8 mouse cellular contexts compared by ENCODE assay signal in genomic region chr5:140648519-140649100, GRCm38 (mm10). TPM values are rescaled to one million over a fixed set of nuclear protein-coding genes. Genes with fewer than 3 reads are reported as not detected.
DNase-seq lines count a peak whose midpoint lies in the region; ATAC-seq lines count a peak whose summit lies in the region.

Gene Ttyh3 (minus strand): TSS chr5:140649031.

- peak within 1 kb of the TSS; percentile 88 for H3K27ac ChIP-seq in kidney, embryonic 14.5 days (ENCODE audit: low read depth, low read length)
- peak within 1 kb of the TSS; percentile 93 for H3K27ac ChIP-seq in embryonic facial prominence, embryonic 13.5 days
- H3K27ac ChIP-seq in neural tube, embryonic 15.5 days (replicated peaks): peak within 1 kb of the TSS; percentile 95

- peaks cover 15% of the 10 kb centered on the region; the same call in 1 of the 2 replicates for H3K36me3 ChIP-seq in kidney, embryonic 14.5 days (ENCODE audit: control insufficient read depth, insufficient read depth, low read length)
- peaks cover 29% of the 10 kb centered on the region for H3K36me3 ChIP-seq in embryonic facial prominence, embryonic 13.5 days
- peaks cover 7% of the 10 kb centered on the region; the same call in 1 of the 2 replicates for H3K36me3 ChIP-seq in neural tube, embryonic 15.5 days

- H3K9ac ChIP-seq in kidney, embryonic 14.5 days (ENCODE audit: low read depth, low read length): peak within 1 kb of the TSS; percentile 99
- peak within 1 kb of the TSS; percentile 99 for H3K9ac ChIP-seq in embryonic facial prominence, embryonic 13.5 days
- H3K9ac ChIP-seq in neural tube, embryonic 15.5 days (replicated peaks): peak within 1 kb of the TSS; percentile 100

- H3K4me1 ChIP-seq in kidney, embryonic 14.5 days (ENCODE audit: control insufficient read depth, insufficient read depth, low read length): peaks cover 40% of the 10 kb centered on the region
- H3K4me1 ChIP-seq in embryonic facial prominence, embryonic 13.5 days: peaks cover 58% of the 10 kb centered on the region
- H3K4me1 ChIP-seq in neural tube, embryonic 15.5 days: peaks cover 57% of the 10 kb centered on the region

- DNase-seq in kidney, adult 8-10 months: no peak
- DNase-seq in ES-CJ7 (ENCODE audit: low read depth, low spot score) (peak; percentile 29), liver (peak; percentile 55)
- DNase-seq in cerebellum, adult 8-10 months: no peak

- H3K9me3 ChIP-seq in kidney, embryonic 14.5 days (ENCODE audit: control insufficient read depth, low read length): no peaks in the 10 kb centered on the region
- no peaks in the 10 kb centered on the region for H3K9me3 ChIP-seq in embryonic facial prominence, embryonic 13.5 days
- no peaks in the 10 kb centered on the region for H3K9me3 ChIP-seq in neural tube, embryonic 15.5 days (replicated peaks)

- peak; percentile 37; the same call in 1 of the 2 replicates for ATAC-seq in kidney, embryonic 14.5 days (ENCODE audit: low FRiP score, low TSS enrichment)
- no peak; the same call in 1 of the 2 replicates for ATAC-seq in embryonic facial prominence, embryonic 13.5 days (ENCODE audit: insufficient number of reproducible peaks, insufficient read depth, low FRiP score, low TSS enrichment, low read depth)
- ATAC-seq in hematopoietic stem cell, adult 5-6 weeks (replicated peaks in 1 of 2; ENCODE audit: insufficient read depth in 1 of 2, low FRiP score in 2 of 2, low TSS enrichment in 1 of 2, low read depth in 1 of 2, poor library complexity in 2 of 2, severe bottlenecking in 2 of 2): no peak
- no peak; the same call in 1 of the 2 replicates for ATAC-seq in neural tube, embryonic 15.5 days (ENCODE audit: low FRiP score)

- H3K4me2 ChIP-seq in kidney, embryonic 14.5 days (replicated peaks; ENCODE audit: low read depth, low read length): peak within 1 kb of the TSS; percentile 95
- peak within 1 kb of the TSS; percentile 97 for H3K4me2 ChIP-seq in embryonic facial prominence, embryonic 13.5 days
- peak within 1 kb of the TSS; percentile 97 for H3K4me2 ChIP-seq in neural tube, embryonic 15.5 days

- H3K4me3 ChIP-seq in kidney, embryonic 14.5 days (ENCODE audit: low read length): peak within 1 kb of the TSS; percentile 97
- H3K4me3 ChIP-seq in embryonic facial prominence, embryonic 13.5 days: peak within 1 kb of the TSS; percentile 94
- H3K4me3 ChIP-seq in neural tube, embryonic 15.5 days (replicated peaks): peak within 1 kb of the TSS; percentile 92

- 0% methylated on average over 24 of the region's 62 CpGs for WGBS in kidney, embryonic 14.5 days
- under 1% methylated on average over 51 of the region's 62 CpGs for WGBS in embryonic facial prominence, embryonic 13.5 days
- WGBS in neural tube, embryonic 15.5 days: under 1% methylated on average over 54 of the region's 62 CpGs

- no peaks in the 10 kb centered on the region for H3K27me3 ChIP-seq in kidney, embryonic 14.5 days (ENCODE audit: control insufficient read depth, insufficient read depth, low read length)
- no peaks in the 10 kb centered on the region for H3K27me3 ChIP-seq in embryonic facial prominence, embryonic 13.5 days
- no peaks in the 10 kb centered on the region for H3K27me3 ChIP-seq in neural tube, embryonic 15.5 days (replicated peaks)

RNA-seq across cellular contexts. Expression of gene Ttyh3, which starts in this region (rescaled TPM):
- 40.0 and 48.5 TPM in 2 replicates for polyA plus RNA-seq in kidney, embryonic 14.5 days (2014; fragmentation: Nextera tagmentation; extraction: Ambion mirVana)
- polyA plus RNA-seq in embryonic facial prominence, embryonic 13.5 days (2015; fragmentation: Nextera tagmentation; extraction: Ambion mirVana): 45.0 and 47.6 TPM in 2 replicates
- 11.3 and 16.8 TPM in 2 replicates for total RNA-seq in hematopoietic stem cell, adult 5-6 weeks (2017)
- 58.8 and 63.9 TPM in 2 replicates for polyA plus RNA-seq in neural tube, embryonic 15.5 days (2015; fragmentation: Nextera tagmentation; extraction: Ambion mirVana)

Comparison
In these comparisons a context has a peak if more than half of its experiments do, and no peak if none do; other contexts are left out.
1. DNase-seq: peak in ES-CJ7 (single experiment) and liver (single experiment); none in kidney, adult 8-10 months (0 of 2) and cerebellum, adult 8-10 months (single experiment).
2. Peak in every context shown above with its lines, with median percentiles within 50 percentile points of each other: H3K27ac ChIP-seq, H3K4me2 ChIP-seq, H3K4me3 ChIP-seq and H3K9ac ChIP-seq.